ENCODE assay signal across 8 mouse cellular contexts in the genomic region with DNA sequence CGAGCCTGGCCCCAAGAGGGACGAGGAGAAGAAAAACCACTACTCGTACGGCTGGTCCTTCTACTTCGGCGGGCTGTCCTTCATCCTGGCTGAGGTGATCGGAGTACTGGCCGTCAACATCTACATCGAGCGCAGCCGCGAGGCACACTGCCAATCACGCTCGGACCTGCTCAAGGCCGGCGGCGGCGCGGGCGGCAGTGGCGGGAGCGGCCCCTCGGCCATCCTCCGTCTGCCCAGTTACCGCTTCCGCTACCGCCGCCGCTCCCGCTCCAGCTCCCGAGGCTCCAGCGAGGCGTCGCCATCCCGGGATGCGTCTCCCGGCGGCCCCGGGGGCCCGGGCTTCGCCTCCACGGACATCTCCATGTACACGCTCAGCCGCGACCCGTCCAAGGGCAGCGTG. TPM values are rescaled to one million over a fixed set of nuclear protein-coding genes. Genes with fewer than 3 reads are reported as not detected.
DNase-seq lines count a peak whose midpoint lies in the region; ATAC-seq and TF ChIP-seq lines count a peak whose summit lies in the region.

No protein-coding gene starts in this region.

- H3K27me3 ChIP-seq in E14TG2a.4 (ENCODE audit: insufficient read depth, low read length): peaks cover 34% of the 10 kb centered on the region
- peaks cover 89% of the 10 kb centered on the region for H3K27me3 ChIP-seq in forebrain, embryonic 10.5 days (ENCODE audit: poor library complexity, severe bottlenecking)
- H3K27me3 ChIP-seq in hindbrain, embryonic 16.5 days (replicated peaks; ENCODE audit: control insufficient read depth, insufficient read depth, low read length): peaks cover 22% of the 10 kb centered on the region
- peaks cover 64% of the 10 kb centered on the region for H3K27me3 ChIP-seq in liver, embryonic 16.5 days (ENCODE audit: control insufficient read depth, insufficient read depth, low read depth, low read length)
- H3K27me3 ChIP-seq in neural tube, embryonic 14.5 days (ENCODE audit: control insufficient read depth, insufficient read depth, low read length): peaks cover 35% of the 10 kb centered on the region

- WGBS in forebrain, embryonic 10.5 days: 1% methylated on average over 47 of the region's 47 CpGs
- 2% methylated on average over 38 of the region's 47 CpGs for WGBS in hindbrain, embryonic 16.5 days
- 2% methylated on average over 37 of the region's 47 CpGs for WGBS in liver, embryonic 16.5 days (ENCODE audit: insufficient replicate concordance)
- under 1% methylated on average over 42 of the region's 47 CpGs for WGBS in neural tube, embryonic 14.5 days

- TF ChIP-seq CTCF in E14TG2a.4 (conservative IDR thresholded peaks at IDR 0.05; ENCODE audit: low read length): no peak

- H3K9me3 ChIP-seq in E14TG2a.4 (ENCODE audit: low read length): no peaks in the 10 kb centered on the region
- no peaks in the 10 kb centered on the region; the same call in 1 of the 2 replicates for H3K9me3 ChIP-seq in forebrain, embryonic 10.5 days
- H3K9me3 ChIP-seq in hindbrain, embryonic 16.5 days (ENCODE audit: control insufficient read depth, low read length): no peaks in the 10 kb centered on the region
- no peaks in the 10 kb centered on the region for H3K9me3 ChIP-seq in liver, embryonic 16.5 days (replicated peaks; ENCODE audit: control insufficient read depth, low read length)
- no peaks in the 10 kb centered on the region for H3K9me3 ChIP-seq in neural tube, embryonic 14.5 days (ENCODE audit: control insufficient read depth, low read length)

- H3K36me3 ChIP-seq in E14TG2a.4 (ENCODE audit: insufficient read depth, low read length): peaks cover 3% of the 10 kb centered on the region; the same call in 1 of the 2 replicates
- H3K36me3 ChIP-seq in forebrain, embryonic 10.5 days (replicated peaks): no peaks in the 10 kb centered on the region
- no peaks in the 10 kb centered on the region for H3K36me3 ChIP-seq in hindbrain, embryonic 16.5 days (ENCODE audit: control insufficient read depth, insufficient read depth, low read length)
- no peaks in the 10 kb centered on the region for H3K36me3 ChIP-seq in liver, embryonic 16.5 days (ENCODE audit: control insufficient read depth, insufficient read depth)
- no peaks in the 10 kb centered on the region for H3K36me3 ChIP-seq in neural tube, embryonic 14.5 days (ENCODE audit: control insufficient read depth, insufficient read depth, low read length)

- DNase-seq in adrenal gland, postnatal 14 days: peak; percentile 73
- DNase-seq in forebrain, embryonic 10.5 days (ENCODE audit: extremely low spot score, low spot score): peak; percentile 56
- no peak for DNase-seq in T-cell, adult 2 months (ENCODE audit: low spot score)

- H3K9ac ChIP-seq in hindbrain, embryonic 16.5 days (ENCODE audit: low read depth, low read length): peak overlapping the region; percentile 78
- no peak overlapping the region for H3K9ac ChIP-seq in liver, embryonic 16.5 days (ENCODE audit: low read depth, low read length)
- peak overlapping the region; percentile 64 for H3K9ac ChIP-seq in neural tube, embryonic 14.5 days (replicated peaks; ENCODE audit: low read depth, low read length)

- H3K4me2 ChIP-seq in hindbrain, embryonic 16.5 days (ENCODE audit: low read length): peak overlapping the region; percentile 99
- H3K4me2 ChIP-seq in liver, embryonic 16.5 days (ENCODE audit: low read depth, low read length): peak overlapping the region; percentile 69
- peak overlapping the region; percentile 98 for H3K4me2 ChIP-seq in neural tube, embryonic 14.5 days (ENCODE audit: low read depth, low read length)

- peaks cover 73% of the 10 kb centered on the region for H3K4me1 ChIP-seq in E14TG2a.4 (replicated peaks; ENCODE audit: low read depth, low read length)
- H3K4me1 ChIP-seq in forebrain, embryonic 10.5 days: peaks cover 29% of the 10 kb centered on the region
- peaks cover 11% of the 10 kb centered on the region for H3K4me1 ChIP-seq in hindbrain, embryonic 16.5 days (ENCODE audit: control insufficient read depth, insufficient read depth, low read depth, low read length)
- no peaks in the 10 kb centered on the region; the same call in 1 of the 2 replicates for H3K4me1 ChIP-seq in liver, embryonic 16.5 days (ENCODE audit: control insufficient read depth, low read depth, low read length)
- peaks cover 8% of the 10 kb centered on the region for H3K4me1 ChIP-seq in neural tube, embryonic 14.5 days (ENCODE audit: control insufficient read depth, insufficient read depth, low read length)

- H3K27ac ChIP-seq in forebrain, embryonic 10.5 days: peak overlapping the region; percentile 78
- no peak overlapping the region for H3K27ac ChIP-seq in hindbrain, embryonic 16.5 days (ENCODE audit: low read depth, low read length)
- no peak overlapping the region for H3K27ac ChIP-seq in liver, embryonic 16.5 days (ENCODE audit: low read length)
- no peak overlapping the region for H3K27ac ChIP-seq in neural tube, embryonic 14.5 days (ENCODE audit: low read depth, low read length)

- 0 out of 2 replicates have a peak, but pooled peaks have one; percentile 6 for ATAC-seq in hindbrain, embryonic 16.5 days
- ATAC-seq in liver, embryonic 16.5 days (ENCODE audit: low read depth): no peak
- 0 out of 2 replicates have a peak, but pooled peaks have one; percentile 7 for ATAC-seq in neural tube, embryonic 14.5 days (ENCODE audit: low read depth)
- no peak for ATAC-seq in erythroid progenitor cell, adult 5-6 weeks (replicated peaks; ENCODE audit: low FRiP score, poor library complexity, severe bottlenecking)

- peak overlapping the region; percentile 84 for H3K4me3 ChIP-seq in E14TG2a.4 (replicated peaks; ENCODE audit: low read length)
- peak overlapping the region; percentile 66 for H3K4me3 ChIP-seq in forebrain, embryonic 10.5 days
- peak overlapping the region; percentile 61 for H3K4me3 ChIP-seq in hindbrain, embryonic 16.5 days (ENCODE audit: low read length)
- peak overlapping the region; percentile 53 for H3K4me3 ChIP-seq in liver, embryonic 16.5 days (ENCODE audit: low read depth, low read length)
- peak overlapping the region; percentile 53 for H3K4me3 ChIP-seq in neural tube, embryonic 14.5 days (ENCODE audit: low read depth, low read length)

RNA-seq across cellular contexts. Expression of a gene that starts 9.1 kb away (rescaled TPM):
- not detected in 2 replicates for total RNA-seq in adrenal gland, postnatal 14 days (2021)
- 0.22 and 0.27 TPM in 2 replicates for polyA plus RNA-seq in forebrain, embryonic 10.5 days (2016; fragmentation: Nextera tagmentation; extraction: Ambion mirVana)
- polyA plus RNA-seq in hindbrain, embryonic 16.5 days (2015; fragmentation: Nextera tagmentation; extraction: Ambion mirVana): 0.62 TPM in 1 of 2 replicates, not detected in the other
- 0.41 and 0.58 TPM in 2 replicates for polyA plus RNA-seq in liver, embryonic 16.5 days (2015; fragmentation: Nextera tagmentation; extraction: Ambion mirVana)
- 0.29 TPM in 1 of 2 replicates, not detected in the other for polyA plus RNA-seq in neural tube, embryonic 14.5 days (2014; fragmentation: Nextera tagmentation; extraction: Ambion mirVana)
- total RNA-seq in erythroid progenitor cell, adult 5-6 weeks (2015; ENCODE audit: low replicate concordance): not detected in 2 replicates
- not detected in 2 replicates for total RNA-seq in erythroid progenitor cell, adult 5-6 weeks (2017; ENCODE audit: low replicate concordance)

RNA-seq across cellular contexts. Expression of a gene that starts 24.4 kb away (rescaled TPM):
- 2.8 and 4.3 TPM in 2 replicates for total RNA-seq in adrenal gland, postnatal 14 days (2021)
- polyA plus RNA-seq in forebrain, embryonic 10.5 days (2016; fragmentation: Nextera tagmentation; extraction: Ambion mirVana): 6.7 and 7.1 TPM in 2 replicates
- 8.6 and 13.7 TPM in 2 replicates for polyA plus RNA-seq in hindbrain, embryonic 16.5 days (2015; fragmentation: Nextera tagmentation; extraction: Ambion mirVana)
- polyA plus RNA-seq in liver, embryonic 16.5 days (2015; fragmentation: Nextera tagmentation; extraction: Ambion mirVana): not detected in 2 replicates
- 12.9 and 13.5 TPM in 2 replicates for polyA plus RNA-seq in neural tube, embryonic 14.5 days (2014; fragmentation: Nextera tagmentation; extraction: Ambion mirVana)
- total RNA-seq in erythroid progenitor cell, adult 5-6 weeks (2015; ENCODE audit: low replicate concordance): not detected in 2 replicates
- total RNA-seq in erythroid progenitor cell, adult 5-6 weeks (2017; ENCODE audit: low replicate concordance): not detected in 2 replicates

Comparison
In these comparisons a context has a peak if more than half of its experiments do, and no peak if none do; other contexts are left out.
1. ATAC-seq: peak in hindbrain, embryonic 16.5 days (single experiment) and neural tube, embryonic 14.5 days (single experiment); none in liver, embryonic 16.5 days (single experiment) and erythroid progenitor cell, adult 5-6 weeks (single experiment).
2. Peak in every context shown above with its lines, with median percentiles within 50 percentile points of each other: H3K4me3 ChIP-seq and H3K4me2 ChIP-seq.